Mouse (Mus musculus) liver, embryonic 14.5 days (tissue): ENCODE results near the gene Tecpr1. TPM values are rescaled to one million over a fixed set of nuclear protein-coding genes. Genes with fewer than 3 reads are reported as not detected.

ENCODE experiments used
- ATAC-seq: fragments of 200-750 bp; cut with Nextera tagmentation; 2 replicates; pipeline ENCODE4 v1.8.0; 2017; ENCODE audit warnings: moderate number of reproducible peaks, mild to moderate bottlenecking, moderate library complexity; ENCODE audit not compliant: insufficient read depth
- DNase-seq, 3 experiments: peaks; one replicate each; pipeline ENCODE4 v3.0.0-alpha.2; 2012 to 2013; ENCODE audit warnings: low read depth in 3 of 3, low spot score in 3 of 3
- H3K27ac ChIP-seq: fragments of 300-500 bp; sonication (generic); 2 replicates; pipeline ENCODE4 v1.5.1; 2014; ENCODE audit warnings: moderate library complexity, mild to moderate bottlenecking, control low read depth, inconsistent platforms
- H3K27me3 ChIP-seq: fragments of 300-500 bp; sonication (generic); 2 replicates; pipeline ENCODE4 v1.6.1; 2014; ENCODE audit warnings: mild to moderate bottlenecking, low read length, moderate library complexity; ENCODE audit not compliant: control insufficient read depth, insufficient read depth
- H3K36me3 ChIP-seq: fragments of 300-500 bp; sonication (generic); replicated peaks from 2 replicates; pipeline ENCODE4 v1.6.1; 2014; ENCODE audit warnings: low read depth; ENCODE audit not compliant: control insufficient read depth, insufficient read depth
- H3K4me1 ChIP-seq, 2 experiments: fragments of 200-500 bp in 1 of 2; fragments of 300-500 bp in 1 of 2; sonication (generic) in 1 of 2; replicated peaks; 2 replicates each; pipeline ENCODE4 v1.6.1; 2012 to 2014; ENCODE audit warnings: antibody characterized with exemption in 1 of 2, inconsistent platforms in 1 of 2, low read length in 1 of 2; ENCODE audit not compliant: control insufficient read depth in 2 of 2, insufficient read depth in 2 of 2
- H3K4me2 ChIP-seq: fragments of 300-500 bp; sonication (generic); 2 replicates; pipeline ENCODE4 v1.6.1; 2014; ENCODE audit warnings: low read depth, mild to moderate bottlenecking, control low read depth, moderate library complexity
- H3K4me3 ChIP-seq, 2 experiments: fragments of 200-500 bp in 1 of 2; fragments of 300-500 bp in 1 of 2; sonication (generic) in 1 of 2; 2 replicates each; pipeline ENCODE4 v1.5.1; 2012 to 2014; ENCODE audit warnings: low read depth in 2 of 2, low read length in 2 of 2, mild to moderate bottlenecking in 2 of 2, control low read depth in 1 of 2, inconsistent platforms in 1 of 2, moderate library complexity in 1 of 2; ENCODE audit not compliant: insufficient read depth in 1 of 2
- H3K9ac ChIP-seq: fragments of 300-500 bp; sonication (generic); replicated peaks from 2 replicates; pipeline ENCODE4 v1.6.1; 2014; ENCODE audit warnings: mild to moderate bottlenecking, control low read depth, moderate library complexity
- H3K9me3 ChIP-seq: fragments of 300-500 bp; sonication (generic); 2 replicates; pipeline ENCODE4 v1.6.1; 2016; ENCODE audit warnings: low read length, mixed read lengths; ENCODE audit not compliant: control insufficient read depth
- CTCF ChIP-seq: IDR thresholded peaks from 2 replicates; pipeline ENCODE4 v1.5.1; 2016; ENCODE audit warnings: antibody characterized with exemption, low read depth, control low read depth
- EP300 ChIP-seq: IDR thresholded peaks from 2 replicates; pipeline ENCODE4 v1.6.1; 2016; ENCODE audit warnings: antibody characterized with exemption, low read depth
- WGBS: fragments of 180-500 bp; shearing (Covaris S2); extraction: QIAGEN DNeasy Blood & Tissue Kit; methylation state at CpG from one replicate; pipeline ENCODE4 v1.1.7; 2014; ENCODE audit not compliant: insufficient replicate concordance; 5-methylcytosine and 5-hydroxymethylcytosine counted together
- polyA plus RNA-seq, 2 experiments: library from polyadenylated mRNA; depleted of rRNA in 1 of 2; stranded (reverse) in 1 of 2; unstranded in 1 of 2; fragments of >200 nt; fragmentation: Nextera tagmentation in 1 of 2; extraction: Ambion mirVana in 1 of 2; gene quantifications; 2 replicates each; pipeline versions ENCODE4 v1.2.1 to v1.2.3; 2012 to 2014

The Tecpr1 gene
- polyA plus RNA-seq, 2 experiments = 1.3 to 2.6 TPM

DNA sequence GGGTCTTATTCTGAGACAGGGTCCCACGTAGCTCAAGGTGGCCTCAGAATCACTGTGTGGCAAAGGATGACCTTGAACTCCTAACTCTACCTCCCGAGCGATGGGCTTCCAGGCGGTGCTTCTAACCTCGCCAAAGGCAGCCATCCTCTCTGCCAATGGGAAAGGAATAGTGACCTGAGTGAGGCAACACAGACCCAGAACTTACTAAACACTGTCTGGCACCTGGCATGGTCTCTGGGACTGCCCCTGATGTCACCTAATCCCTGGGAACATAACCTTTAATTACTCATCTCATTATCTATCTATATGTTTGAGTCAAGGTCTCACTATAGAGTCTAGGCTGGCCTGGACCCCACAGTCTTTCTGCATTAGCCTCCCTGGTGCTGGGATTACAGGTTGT, 3.5 kb downstream of the Tecpr1 start:
- Histone ChIP-seq H3K9ac (no peak overlapping the region), H3K27me3 (no peaks in the 10 kb centered on the region), H3K27ac (no peak overlapping the region), H3K9me3 (no peaks in the 10 kb centered on the region), H3K4me2 (no peak overlapping the region), H3K36me3 (no peaks in the 10 kb centered on the region), H3K4me1 (peaks cover 0 to 9% of the 10 kb centered on the region in 2 experiments; a peak in 2 of 4 replicates), H3K4me3 (no peak overlapping the region)
- DNase-seq (no peak), ATAC-seq (no peak)
- TF ChIP-seq EP300 (no peak), CTCF (no peak)
- 63% methylated on average over 5 of the region's 5 CpGs for WGBS

DNA sequence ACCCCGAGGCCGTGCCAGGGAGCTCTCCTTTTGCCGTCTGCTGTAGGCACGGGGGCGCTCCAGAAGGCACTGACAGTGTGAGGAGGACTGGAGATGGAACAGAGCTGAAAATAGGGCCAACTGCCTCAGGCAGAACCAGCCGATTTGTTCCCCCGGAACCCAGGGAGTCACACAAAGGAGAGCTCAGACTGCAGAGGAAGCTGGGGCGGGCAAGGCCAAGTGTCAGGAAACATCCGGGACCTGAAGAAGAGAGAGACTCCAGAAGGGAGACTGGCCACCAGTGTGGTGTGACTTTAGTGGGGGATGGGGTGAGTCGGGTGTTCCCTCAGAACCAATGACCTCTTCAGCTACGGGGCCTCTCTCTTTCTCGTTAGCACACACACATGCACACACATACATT, 4.1 kb downstream of the Tecpr1 start:
- Histone ChIP-seq H3K4me3 (no peak overlapping the region), H3K9ac (no peak overlapping the region), H3K27me3 (no peaks in the 10 kb centered on the region), H3K4me1 (peaks cover 0 to 9% of the 10 kb centered on the region in 2 experiments; a peak in 2 of 4 replicates), H3K4me2 (no peak overlapping the region), H3K9me3 (no peaks in the 10 kb centered on the region), H3K36me3 (no peaks in the 10 kb centered on the region), H3K27ac (no peak overlapping the region)
- TF ChIP-seq EP300 (no peak), CTCF (no peak)
- no peak for ATAC-seq
- 45% methylated on average over 12 of the region's 12 CpGs for WGBS
- no peak for DNase-seq

DNA sequence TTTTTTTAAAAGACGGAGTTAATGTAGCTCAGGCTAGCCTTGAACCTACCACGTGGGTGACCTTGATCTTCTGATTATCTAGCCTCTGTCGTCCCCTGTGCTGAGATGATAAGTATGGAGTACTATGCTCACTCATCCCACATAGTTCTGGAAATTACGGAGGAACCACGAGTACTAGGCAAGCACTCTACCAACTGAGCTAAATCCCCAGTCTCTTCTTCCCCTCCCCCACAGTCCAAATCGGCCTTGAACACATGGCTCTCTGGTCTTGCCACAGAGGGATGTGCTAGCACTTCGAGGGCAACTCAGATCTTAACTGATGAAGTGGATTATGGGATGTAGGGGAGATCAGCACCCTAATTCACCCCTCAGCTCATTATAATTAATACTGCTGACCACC, 5.4 kb downstream of the Tecpr1 start:
- DNase-seq (no peak), ATAC-seq (no peak)
- H3K27me3 ChIP-seq = no peaks in the 10 kb centered on the region
- no peak overlapping the region for H3K9ac ChIP-seq
- no peak overlapping the region for H3K4me2 ChIP-seq
- no peak overlapping the region for H3K4me3 ChIP-seq
- no peaks in the 10 kb centered on the region for H3K9me3 ChIP-seq
- H3K36me3 ChIP-seq = no peaks in the 10 kb centered on the region
- TF ChIP-seq EP300 (no peak), CTCF (no peak)
- WGBS = 45% methylated on average over 7 of the region's 7 CpGs
- H3K27ac ChIP-seq = no peak overlapping the region
- peaks cover 0 to 8% of the 10 kb centered on the region in 2 experiments; a peak in 1 of 4 replicates for H3K4me1 ChIP-seq

GRCm38 (mm10) chr5:144215992-144216391, 7.4 kb downstream of the Tecpr1 start:
- no peaks in the 10 kb centered on the region for H3K4me1 ChIP-seq
- TF ChIP-seq CTCF (no peak), EP300 (no peak)

DNA sequence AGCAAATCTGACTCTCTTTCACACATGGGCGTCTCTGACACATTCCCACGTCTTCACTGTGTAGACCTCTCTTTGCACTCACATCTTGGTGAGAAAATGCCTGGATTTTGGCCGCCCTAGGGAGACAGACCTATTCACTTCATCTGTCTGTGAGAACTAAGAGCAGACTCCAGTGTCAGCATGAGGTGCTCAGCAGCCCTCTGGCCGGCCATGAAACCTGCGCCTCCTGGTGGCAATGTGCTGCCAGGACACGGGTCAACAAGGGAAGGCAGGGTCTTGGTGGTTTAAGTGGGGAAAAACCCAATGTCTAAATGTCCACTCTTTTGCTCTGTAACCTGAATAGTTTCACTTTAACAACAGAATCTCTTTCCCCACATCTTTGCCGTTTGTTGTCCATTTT, 9.0 kb downstream of the Tecpr1 start:
- 20% methylated on average over 7 of the region's 7 CpGs for WGBS
- Histone ChIP-seq H3K27ac (no peak overlapping the region), H3K27me3 (no peaks in the 10 kb centered on the region), H3K4me3 (no peak overlapping the region), H3K4me2 (no peak overlapping the region), H3K9me3 (no peaks in the 10 kb centered on the region), H3K4me1 (no peaks in the 10 kb centered on the region), H3K9ac (no peak overlapping the region), H3K36me3 (no peaks in the 10 kb centered on the region)
- DNase-seq (peak in 1 of 3 experiments; percentile 28), ATAC-seq (no peak)
- no peak for TF ChIP-seq EP300
- TF ChIP-seq CTCF = peak; percentile 94

More at GRCm38 (mm10) chr5:144215992-144216391, 7.4 kb downstream of the Tecpr1 start:
- no peak for DNase-seq
- Histone ChIP-seq H3K27ac (no peak overlapping the region), H3K9me3 (no peaks in the 10 kb centered on the region), H3K4me3 (no peak overlapping the region), H3K4me2 (no peak overlapping the region), H3K27me3 (no peaks in the 10 kb centered on the region), H3K9ac (no peak overlapping the region), H3K36me3 (no peaks in the 10 kb centered on the region)
- WGBS = 13% methylated on average over 2 of the region's 2 CpGs
- no peak for ATAC-seq
